Mouse (Mus musculus) intestine, embryonic 16.5 days (tissue): Measurements from ENCODE around the gene Ccdc151. TPM values are rescaled to one million over a fixed set of nuclear protein-coding genes. Genes with fewer than 3 reads are reported as not detected.

ENCODE experiments used
- ATAC-seq: fragments of 200-750 bp; cut with Nextera tagmentation; 2 replicates; pipeline ENCODE4 v1.8.0; 2017; ENCODE audit warnings: moderate TSS enrichment, moderate library complexity
- H3K27ac ChIP-seq: fragments of 300-500 bp; sonication (generic); 2 replicates; pipeline ENCODE4 v1.5.1; 2014; ENCODE audit warnings: mild to moderate bottlenecking, low read length
- H3K27me3 ChIP-seq: fragments of 300-500 bp; sonication (generic); replicated peaks from 2 replicates; pipeline ENCODE4 v1.6.1; 2014; ENCODE audit warnings: low read length, control low read depth, mixed read lengths; ENCODE audit not compliant: control insufficient read depth, insufficient read depth
- H3K36me3 ChIP-seq: fragments of 300-500 bp; sonication (generic); 2 replicates; pipeline ENCODE4 v1.6.1; 2014; ENCODE audit warnings: low read length, control low read depth; ENCODE audit not compliant: control insufficient read depth, insufficient read depth
- H3K4me1 ChIP-seq: fragments of 300-500 bp; sonication (generic); 2 replicates; pipeline ENCODE4 v1.6.1; 2014; ENCODE audit warnings: low read length, control low read depth, mixed read lengths; ENCODE audit not compliant: control insufficient read depth, insufficient read depth
- H3K4me2 ChIP-seq: fragments of 300-500 bp; sonication (generic); 2 replicates; pipeline ENCODE4 v1.6.1; 2014; ENCODE audit warnings: low read depth, low read length, control low read depth
- H3K4me3 ChIP-seq: fragments of 300-500 bp; sonication (generic); 2 replicates; pipeline ENCODE4 v1.5.1; 2014; ENCODE audit warnings: mild to moderate bottlenecking, low read length
- H3K9ac ChIP-seq: fragments of 300-500 bp; sonication (generic); 2 replicates; pipeline ENCODE4 v1.6.1; 2014; ENCODE audit warnings: low read depth, low read length
- H3K9me3 ChIP-seq: fragments of 300-500 bp; sonication (generic); 2 replicates; pipeline ENCODE4 v1.6.1; 2016; ENCODE audit warnings: low read length, control low read depth; ENCODE audit not compliant: control insufficient read depth
- WGBS: fragments of 180-500 bp; shearing (Covaris S2); extraction: QIAGEN DNeasy Blood & Tissue Kit; methylation state at CpG from one replicate; pipeline ENCODE4 v1.1.7; 2014; 5-methylcytosine and 5-hydroxymethylcytosine counted together
- polyA plus RNA-seq: library from polyadenylated mRNA; unstranded; fragments of >200 nt; fragmentation: Nextera tagmentation; extraction: Ambion mirVana; gene quantifications from 2 replicates; pipeline ENCODE4 v1.2.1, GENCODE M21; 2015

The Ccdc151 gene
- polyA plus RNA-seq, 1 experiment from 2014 or later: 0.28 TPM

DNA sequence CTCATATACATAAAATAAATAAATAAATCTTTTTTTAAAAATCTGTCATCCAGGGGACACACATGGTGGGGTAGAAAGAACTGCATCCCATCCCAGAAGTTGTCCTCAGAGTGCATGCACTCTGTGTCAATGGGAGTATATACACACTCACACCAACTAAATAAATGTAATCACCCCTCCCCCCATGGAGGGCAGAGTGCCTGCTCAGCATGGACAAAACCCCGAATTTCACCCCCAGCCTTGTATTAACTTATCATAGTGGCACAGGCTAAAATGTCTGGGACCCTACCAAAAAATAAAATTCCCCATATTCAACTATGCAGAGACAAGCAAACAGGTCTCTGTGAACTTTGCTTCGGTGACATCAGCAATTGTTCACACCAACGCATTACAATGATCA, 47.8 kb downstream of the Ccdc151 start:
- WGBS: 76% methylated on average over 3 of the region's 3 CpGs
- Histone ChIP-seq H3K27ac (no peak overlapping the region), H3K27me3 (peaks cover 6% of the 10 kb centered on the region; the same call in 1 of the 2 replicates), H3K4me3 (no peak overlapping the region), H3K9ac (0 out of 2 replicates have a peak overlapping the region, but pooled peaks have one; percentile 91), H3K9me3 (no peaks in the 10 kb centered on the region), H3K4me1 (peaks cover 5% of the 10 kb centered on the region; the same call in 1 of the 2 replicates), H3K36me3 (no peaks in the 10 kb centered on the region), H3K4me2 (peak overlapping the region; percentile 68; the same call in 1 of the 2 replicates)
- ATAC-seq: no peak

- H3K4me1 ChIP-seq: peaks cover 4% of the 10 kb centered on the region; the same call in 1 of the 2 replicates
- H3K4me3 ChIP-seq: no peak overlapping the region
- no peak overlapping the region for H3K4me2 ChIP-seq
- no peaks in the 10 kb centered on the region for H3K9me3 ChIP-seq
- WGBS: 20% methylated on average over 3 of the region's 3 CpGs
- no peaks in the 10 kb centered on the region for H3K36me3 ChIP-seq
- 0 out of 2 replicates have a peak, but pooled peaks cover 2% of the 10 kb centered on the region for H3K27me3 ChIP-seq
- ATAC-seq: no peak
- no peak overlapping the region for H3K9ac ChIP-seq
- H3K27ac ChIP-seq: no peak overlapping the region
These were observed 48.8 kb downstream of the Ccdc151 start for GRCm38 (mm10) chr9:21953600-21953999.

GRCm38 (mm10) chr9:21951977-21952376, 50.5 kb downstream of the Ccdc151 start:
- no peak for ATAC-seq
- no peaks in the 10 kb centered on the region for H3K36me3 ChIP-seq

GRCm38 (mm10) chr9:21950322-21950721, 52.1 kb downstream of the Ccdc151 start:
- H3K4me2 ChIP-seq: no peak overlapping the region
- H3K4me3 ChIP-seq: no peak overlapping the region
- H3K36me3 ChIP-seq: no peaks in the 10 kb centered on the region
- H3K27me3 ChIP-seq: peaks cover 6% of the 10 kb centered on the region; the same call in 1 of the 2 replicates
- H3K9me3 ChIP-seq: no peaks in the 10 kb centered on the region
- no peak overlapping the region for H3K9ac ChIP-seq
- ATAC-seq: no peak
- H3K27ac ChIP-seq: no peak overlapping the region
- WGBS: 13% methylated on average over 11 of the region's 11 CpGs
- H3K4me1 ChIP-seq: no peaks in the 10 kb centered on the region

More at GRCm38 (mm10) chr9:21951977-21952376, 50.5 kb downstream of the Ccdc151 start:
- Histone ChIP-seq H3K27ac (no peak overlapping the region), H3K4me1 (peaks cover 4% of the 10 kb centered on the region; the same call in 1 of the 2 replicates), H3K9me3 (no peaks in the 10 kb centered on the region), H3K27me3 (peaks cover 6% of the 10 kb centered on the region; the same call in 1 of the 2 replicates), H3K4me2 (no peak overlapping the region), H3K9ac (no peak overlapping the region), H3K4me3 (no peak overlapping the region)
- 73% methylated on average over 3 of the region's 3 CpGs for WGBS

- no peaks in the 10 kb centered on the region for H3K9me3 ChIP-seq
- no peak for ATAC-seq
- H3K4me3 ChIP-seq: no peak overlapping the region
- H3K27ac ChIP-seq: no peak overlapping the region
- H3K27me3 ChIP-seq: peaks cover 6% of the 10 kb centered on the region; the same call in 1 of the 2 replicates
- H3K36me3 ChIP-seq: no peaks in the 10 kb centered on the region
- WGBS: 66% methylated on average over 6 of the region's 6 CpGs
- no peaks in the 10 kb centered on the region for H3K4me1 ChIP-seq
- H3K9ac ChIP-seq: no peak overlapping the region
- H3K4me2 ChIP-seq: no peak overlapping the region
These were observed 53.6 kb downstream of the Ccdc151 start for GRCm38 (mm10) chr9:21948790-21949189.

DNA sequence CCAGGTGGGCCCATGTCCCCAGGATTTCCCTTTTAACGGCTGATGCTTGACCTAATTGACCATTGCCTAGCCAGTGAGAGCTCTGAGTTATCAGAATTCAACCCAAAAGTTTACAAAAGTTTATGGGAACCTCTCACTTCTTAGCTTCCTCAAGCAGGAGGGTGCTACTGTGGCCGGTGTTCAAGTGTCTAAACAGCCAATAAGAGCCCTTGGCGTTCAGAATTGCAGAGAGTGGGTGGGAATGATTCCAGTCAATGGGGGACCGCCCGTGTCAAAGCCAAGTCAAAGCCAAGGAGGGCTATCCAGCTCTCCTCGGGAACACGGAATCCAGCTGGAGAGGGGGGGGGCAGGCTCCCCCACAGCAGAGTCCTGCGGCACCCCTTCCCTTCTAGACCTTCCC, 54.3 kb downstream of the Ccdc151 start:
- H3K9me3 ChIP-seq: no peaks in the 10 kb centered on the region
- ATAC-seq: no peak
- WGBS: 44% methylated on average over 8 of the region's 8 CpGs
- no peaks in the 10 kb centered on the region for H3K36me3 ChIP-seq
- H3K9ac ChIP-seq: no peak overlapping the region
- H3K4me1 ChIP-seq: no peaks in the 10 kb centered on the region
- peaks cover 6% of the 10 kb centered on the region; the same call in 1 of the 2 replicates for H3K27me3 ChIP-seq
- no peak overlapping the region for H3K4me3 ChIP-seq
- no peak overlapping the region for H3K27ac ChIP-seq
- H3K4me2 ChIP-seq: no peak overlapping the region

DNA sequence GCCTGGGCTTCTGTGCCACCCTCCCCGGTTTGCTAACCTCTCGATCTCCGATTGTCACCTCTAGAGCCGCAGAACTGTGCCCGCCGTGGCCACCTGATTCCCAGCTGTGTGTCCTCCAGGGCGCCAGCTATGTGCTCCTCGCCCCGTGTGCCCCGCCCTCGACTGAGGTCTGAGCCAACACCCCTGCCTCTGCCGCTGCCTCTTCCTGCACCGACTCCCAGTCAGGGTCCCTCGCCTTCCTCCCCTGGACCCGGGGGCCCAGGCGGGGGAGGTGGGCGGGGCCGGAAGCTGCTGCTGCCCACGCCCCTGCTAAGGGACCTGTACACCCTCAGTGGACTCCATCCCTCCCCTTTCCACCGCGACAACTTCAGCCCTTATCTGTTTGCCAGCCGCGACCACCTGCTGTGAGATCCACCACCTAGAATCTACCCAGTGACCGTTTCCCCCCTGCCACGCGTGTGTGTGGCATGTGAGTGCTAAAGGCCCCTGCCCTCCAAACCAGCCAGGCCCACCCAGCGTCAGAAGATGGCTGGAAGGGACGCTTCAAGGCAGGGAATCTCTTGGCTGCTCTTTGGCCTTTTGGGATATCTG, 54.8 kb downstream of the Ccdc151 start:
- Histone ChIP-seq H3K4me1 (no peaks in the 10 kb centered on the region), H3K9me3 (no peaks in the 10 kb centered on the region), H3K27me3 (peaks cover 6% of the 10 kb centered on the region; the same call in 1 of the 2 replicates), H3K36me3 (no peaks in the 10 kb centered on the region), H3K9ac (no peak overlapping the region), H3K4me2 (no peak overlapping the region), H3K27ac (no peak overlapping the region), H3K4me3 (no peak overlapping the region)
- 8% methylated on average over 26 of the region's 28 CpGs for WGBS
- ATAC-seq: peak; percentile 39; the same call in 1 of the 2 replicates

- no peak overlapping the region for H3K4me2 ChIP-seq
- no peak overlapping the region for H3K4me3 ChIP-seq
- H3K9me3 ChIP-seq: no peaks in the 10 kb centered on the region
- ATAC-seq: no peak
- WGBS: 17% methylated on average over 23 of the region's 23 CpGs
- H3K36me3 ChIP-seq: no peaks in the 10 kb centered on the region
- no peak overlapping the region for H3K9ac ChIP-seq
- peaks cover 4% of the 10 kb centered on the region; the same call in 1 of the 2 replicates for H3K27me3 ChIP-seq
- no peak overlapping the region for H3K27ac ChIP-seq
- no peaks in the 10 kb centered on the region for H3K4me1 ChIP-seq
These were observed 58.2 kb downstream of the Ccdc151 start for GRCm38 (mm10) chr9:21944267-21944666.

DNA sequence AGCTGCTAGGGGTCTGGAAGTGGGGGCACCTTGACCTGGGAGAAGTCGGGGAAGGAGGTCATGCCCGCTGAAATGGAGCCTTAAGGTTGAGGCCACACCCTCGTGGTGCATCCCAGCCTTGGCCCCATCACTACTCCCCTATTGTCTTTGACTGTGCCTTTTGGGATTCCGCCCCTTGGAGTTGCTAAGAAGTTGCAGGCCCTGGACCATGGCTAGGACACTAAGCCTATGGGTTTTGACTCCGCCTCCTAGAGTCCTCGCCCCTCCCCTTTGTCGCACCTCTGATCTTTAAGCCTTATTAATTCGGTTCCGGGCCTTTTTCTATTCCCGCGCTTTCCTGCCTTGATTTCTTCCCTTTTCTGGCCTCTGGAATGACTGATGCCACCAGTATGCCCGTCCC, 58.8 kb downstream of the Ccdc151 start:
- Histone ChIP-seq H3K36me3 (no peaks in the 10 kb centered on the region), H3K4me2 (no peak overlapping the region), H3K27me3 (peaks cover 4% of the 10 kb centered on the region; the same call in 1 of the 2 replicates), H3K9ac (no peak overlapping the region), H3K9me3 (no peaks in the 10 kb centered on the region), H3K4me1 (no peaks in the 10 kb centered on the region), H3K4me3 (no peak overlapping the region), H3K27ac (no peak overlapping the region)
- WGBS: 48% methylated on average over 12 of the region's 12 CpGs
- ATAC-seq: no peak
